Mouse (Mus musculus) intestine, postnatal 0 days (tissue): ENCODE data around the gene Pip5k1a. TPM values are rescaled to one million over a fixed set of nuclear protein-coding genes. Genes with fewer than 3 reads are reported as not detected.
A peak's percentile ranks its signal among the peaks of the same experiment; 100 is the strongest.

Experiments used
- ATAC-seq: fragments of 200-750 bp; cut with Nextera tagmentation; 2 replicates; pipeline ENCODE4 v1.8.0; 2017; ENCODE audit warnings: mild to moderate bottlenecking, moderate TSS enrichment, moderate library complexity
- H3K27ac ChIP-seq: fragments of 300-500 bp; sonication (generic); 2 replicates; pipeline ENCODE4 v1.5.1; 2014; ENCODE audit warnings: mild to moderate bottlenecking, low read depth, low read length, moderate library complexity
- H3K27me3 ChIP-seq: fragments of 300-500 bp; sonication (generic); replicated peaks from 2 replicates; pipeline ENCODE4 v1.6.1; 2014; ENCODE audit warnings: low read length, mixed read lengths; ENCODE audit not compliant: control insufficient read depth, insufficient read depth
- H3K36me3 ChIP-seq: fragments of 300-500 bp; sonication (generic); 2 replicates; pipeline ENCODE4 v1.6.1; 2014; ENCODE audit warnings: mild to moderate bottlenecking, moderate library complexity; ENCODE audit not compliant: control insufficient read depth, insufficient read depth
- H3K4me1 ChIP-seq: fragments of 300-500 bp; sonication (generic); replicated peaks from 2 replicates; pipeline ENCODE4 v1.6.1; 2014; ENCODE audit warnings: antibody characterized with exemption, low read length, mixed read lengths; ENCODE audit not compliant: control insufficient read depth, insufficient read depth
- H3K4me2 ChIP-seq: fragments of 300-500 bp; sonication (generic); replicated peaks from 2 replicates; pipeline ENCODE4 v1.6.1; 2014; ENCODE audit warnings: low read depth, mild to moderate bottlenecking, moderate library complexity
- H3K4me3 ChIP-seq: fragments of 300-500 bp; sonication (generic); 2 replicates; pipeline ENCODE4 v1.5.1; 2014; ENCODE audit warnings: low read depth, low read length
- H3K9ac ChIP-seq: fragments of 300-500 bp; sonication (generic); 2 replicates; pipeline ENCODE4 v1.6.1; 2014; ENCODE audit warnings: mild to moderate bottlenecking, low read depth, low read length
- H3K9me3 ChIP-seq: fragments of 300-500 bp; sonication (generic); 2 replicates; pipeline ENCODE4 v1.6.1; 2016; ENCODE audit warnings: mixed run types; ENCODE audit not compliant: control insufficient read depth
- CTCF ChIP-seq: sonication (generic); IDR thresholded peaks from 2 replicates; pipeline ENCODE4 v1.5.1; 2016; ENCODE audit warnings: low read depth, mild to moderate bottlenecking, control low read depth, antibody characterized with exemption, moderate library complexity
- WGBS: fragments of 180-500 bp; shearing (Covaris S2); extraction: QIAGEN DNeasy Blood & Tissue Kit; methylation state at CpG from one replicate; pipeline ENCODE4 v1.1.7; 2014; 5-methylcytosine and 5-hydroxymethylcytosine counted together
- polyA plus RNA-seq: library from polyadenylated mRNA; unstranded; fragments of >200 nt; fragmentation: Nextera tagmentation; extraction: Ambion mirVana; gene quantifications from 2 replicates; pipeline ENCODE4 v1.2.1, GENCODE M21; 2015

Pip5k1a gene
- polyA plus RNA-seq: 13.1 and 14.7 TPM in 2 replicates

- peak within 1 kb of the TSS; percentile 86 for H3K4me3 ChIP-seq
- no peak for TF ChIP-seq CTCF
- peak; percentile 92 for ATAC-seq
- peak within 1 kb of the TSS; percentile 72 for H3K4me2 ChIP-seq
- H3K36me3 ChIP-seq: no peaks in the 10 kb centered on the region; the same call in none of the 2 replicates
- H3K9me3 ChIP-seq: no peaks in the 10 kb centered on the region
- no peaks in the 10 kb centered on the region for H3K27me3 ChIP-seq
- under 1% methylated on average over 51 of the region's 51 CpGs for WGBS
- H3K4me1 ChIP-seq: no peaks in the 10 kb centered on the region
- peak within 1 kb of the TSS; percentile 87 for H3K27ac ChIP-seq
- peak within 1 kb of the TSS; percentile 85 for H3K9ac ChIP-seq
Measured at GRCm38 (mm10) chr3:95106338-95107117, at the start of gene Pip5k1a. TSS of gene Pip5k1a (minus strand) at chr3:95106930.

GRCm38 (mm10) chr3:95153874-95154273, 47.1 kb upstream of the Pip5k1a start:
- WGBS: 57% methylated on average over 4 of the region's 4 CpGs
- Histone ChIP-seq H3K36me3 (no peaks in the 10 kb centered on the region), H3K4me3 (no peak overlapping the region), H3K27ac (no peak overlapping the region), H3K9me3 (no peaks in the 10 kb centered on the region), H3K4me2 (no peak overlapping the region), H3K9ac (no peak overlapping the region), H3K27me3 (no peaks in the 10 kb centered on the region), H3K4me1 (no peaks in the 10 kb centered on the region)
- peak; percentile 69 for TF ChIP-seq CTCF
- no peak for ATAC-seq

- no peaks in the 10 kb centered on the region for H3K36me3 ChIP-seq
- no peak overlapping the region for H3K4me2 ChIP-seq
- H3K27ac ChIP-seq: no peak overlapping the region
- WGBS: 63% methylated on average over 3 of the region's 3 CpGs
- no peaks in the 10 kb centered on the region for H3K4me1 ChIP-seq
- H3K4me3 ChIP-seq: no peak overlapping the region
- H3K9ac ChIP-seq: no peak overlapping the region
- H3K27me3 ChIP-seq: no peaks in the 10 kb centered on the region
- TF ChIP-seq CTCF: no peak
- H3K9me3 ChIP-seq: no peaks in the 10 kb centered on the region
- no peak for ATAC-seq
Measured at GRCm38 (mm10) chr3:95147924-95148323, 41.2 kb upstream of the Pip5k1a start.

- Histone ChIP-seq H3K36me3 (peaks cover 17% of the 10 kb centered on the region), H3K9ac (no peak overlapping the region), H3K4me2 (no peak overlapping the region), H3K27me3 (no peaks in the 10 kb centered on the region), H3K4me3 (no peak overlapping the region), H3K9me3 (no peaks in the 10 kb centered on the region), H3K27ac (no peak overlapping the region), H3K4me1 (no peaks in the 10 kb centered on the region)
- peak; percentile 56 for ATAC-seq
- 10% methylated on average over 5 of the region's 5 CpGs for WGBS
- peak; percentile 95 for TF ChIP-seq CTCF
Measured at GRCm38 (mm10) chr3:95142617-95143011, 35.9 kb upstream of the Pip5k1a start.

- Histone ChIP-seq H3K36me3 (peaks cover 17% of the 10 kb centered on the region), H3K27me3 (no peaks in the 10 kb centered on the region), H3K4me1 (no peaks in the 10 kb centered on the region), H3K9me3 (no peaks in the 10 kb centered on the region), H3K4me2 (no peak within 1 kb of the TSS; the same call in 1 of the 2 replicates), H3K9ac (no peak within 1 kb of the TSS), H3K4me3 (0 out of 2 replicates have a peak within 1 kb of the TSS, but pooled peaks have one; percentile 0), H3K27ac (no peak within 1 kb of the TSS)
- no peak for TF ChIP-seq CTCF
- WGBS: 78% methylated on average over 10 of the region's 10 CpGs
- no peak for ATAC-seq
Measured at GRCm38 (mm10) chr3:95141952-95142616, 35.4 kb upstream of the Pip5k1a start, which contains the start of gene Tnfaip8l2. TSS of gene Tnfaip8l2 (minus strand) at chr3:95142360.

- H3K4me3 ChIP-seq: no peak overlapping the region
- H3K9me3 ChIP-seq: no peaks in the 10 kb centered on the region
- 92% methylated on average over 9 of the region's 9 CpGs for WGBS
Measured at GRCm38 (mm10) chr3:95141474-95141873, 34.7 kb upstream of the Pip5k1a start.

More at GRCm38 (mm10) chr3:95141474-95141873, 34.7 kb upstream of the Pip5k1a start:
- no peaks in the 10 kb centered on the region for H3K4me1 ChIP-seq
- TF ChIP-seq CTCF: no peak
- no peak overlapping the region for H3K4me2 ChIP-seq
- H3K27ac ChIP-seq: no peak overlapping the region
- H3K36me3 ChIP-seq: peaks cover 17% of the 10 kb centered on the region
- H3K9ac ChIP-seq: no peak overlapping the region
- no peaks in the 10 kb centered on the region for H3K27me3 ChIP-seq
- ATAC-seq: no peak
